18 mouse cellular contexts compared by ENCODE assay signal in the genomic region with DNA sequence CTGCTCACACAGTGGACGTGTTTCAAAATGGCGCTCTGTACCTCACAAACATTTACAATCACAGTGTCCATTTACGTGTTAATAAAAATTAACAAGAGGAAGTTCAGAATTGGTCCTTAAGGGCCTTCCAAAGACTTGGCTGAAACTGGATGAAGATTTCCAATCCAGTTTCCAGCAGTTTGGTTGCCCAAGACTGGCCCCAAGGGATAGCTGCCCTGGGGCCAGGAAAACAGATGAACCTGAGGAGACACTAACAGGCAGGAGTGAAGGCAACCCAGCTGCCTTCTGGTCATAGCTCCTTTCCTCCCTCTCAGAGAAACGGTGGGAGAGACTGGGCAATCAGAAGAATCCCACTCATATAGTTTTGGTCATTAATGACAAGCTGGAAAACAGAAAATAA.
DNase-seq lines count a peak whose midpoint lies in the region; ATAC-seq and TF ChIP-seq lines count a peak whose summit lies in the region.
"Had no signal": no experiment of that assay in that cellular context is flagged by ENCODE, and none has a peak within 500 bp of the region (broad histone marks: within the 10 kb centered on the region; RNA-seq: fewer than 3 reads in every experiment).

No protein-coding gene starts in this region.

- no peak overlapping the region for H3K4me3 ChIP-seq in intestine, embryonic 14.5 days (ENCODE audit: low read depth, low read length)
- no peak overlapping the region for H3K4me3 ChIP-seq in intestine, postnatal 0 days (ENCODE audit: low read depth, low read length)
- H3K4me3 ChIP-seq in limb, embryonic 10.5 days, result no peak overlapping the region
- H3K4me3 ChIP-seq: embryonic facial prominence, embryonic 10.5 days; embryonic facial prominence, embryonic 12.5 days; forebrain, embryonic 13.5 days; forebrain, embryonic 15.5 days had no signal

- no peak overlapping the region for H3K4me2 ChIP-seq in intestine, embryonic 14.5 days (ENCODE audit: low read length)
- H3K4me2 ChIP-seq in intestine, postnatal 0 days (replicated peaks; ENCODE audit: low read depth), result no peak overlapping the region
- H3K4me2 ChIP-seq: embryonic facial prominence, embryonic 12.5 days; forebrain, embryonic 13.5 days; forebrain, embryonic 15.5 days had no signal

- WGBS in intestine, embryonic 14.5 days, result 95% methylated on average over 4 of the region's 4 CpGs
- 91% methylated on average over 4 of the region's 4 CpGs for WGBS in intestine, postnatal 0 days
- WGBS in limb, embryonic 10.5 days, result 84% methylated on average over 4 of the region's 4 CpGs

- no peak for ATAC-seq in intestine, embryonic 14.5 days (replicated peaks; ENCODE audit: low FRiP score, low TSS enrichment, low read depth)
- no peak for ATAC-seq in intestine, postnatal 0 days

- H3K36me3 ChIP-seq in intestine, embryonic 14.5 days (ENCODE audit: control insufficient read depth, insufficient read depth, low read length), result no peaks in the 10 kb centered on the region
- H3K36me3 ChIP-seq in intestine, postnatal 0 days (ENCODE audit: control insufficient read depth, insufficient read depth), result no peaks in the 10 kb centered on the region
- no peaks in the 10 kb centered on the region for H3K36me3 ChIP-seq in limb, embryonic 10.5 days
- H3K36me3 ChIP-seq: embryonic facial prominence, embryonic 10.5 days; embryonic facial prominence, embryonic 12.5 days; forebrain, embryonic 15.5 days had no signal

- peak; percentile 56 for DNase-seq in adrenal gland, postnatal 10 days
- no peak for DNase-seq in adrenal gland, adult 8-10 months
- DNase-seq in adrenal gland, postnatal 25 days, result peak; percentile 4
- DNase-seq in adrenal gland, adult 18-20 months (ENCODE audit: low spot score in 2 of 2), result no peak
- peak; percentile 28 for DNase-seq in intestine, embryonic 14.5 days (ENCODE audit: low spot score)
- peak; percentile 3 for DNase-seq in limb, embryonic 10.5 days (ENCODE audit: low spot score)
- no peak for DNase-seq in retina, postnatal 1 day
- DNase-seq: cerebellum, adult 11-12 months; cerebellum, adult 2 months; cerebellum, adult 9-10 months; cerebellum, postnatal 10 days; cerebellum, postnatal 25 days; forebrain, postnatal 0 days had no signal

- no peaks in the 10 kb centered on the region for H3K27me3 ChIP-seq in intestine, embryonic 14.5 days (replicated peaks; ENCODE audit: control insufficient read depth, insufficient read depth, low read length)
- no peaks in the 10 kb centered on the region for H3K27me3 ChIP-seq in intestine, postnatal 0 days (replicated peaks; ENCODE audit: control insufficient read depth, insufficient read depth, low read length)
- no peaks in the 10 kb centered on the region for H3K27me3 ChIP-seq in limb, embryonic 10.5 days (ENCODE audit: low read depth, poor library complexity, severe bottlenecking)
- H3K27me3 ChIP-seq: embryonic facial prominence, embryonic 12.5 days; forebrain, embryonic 13.5 days; forebrain, embryonic 15.5 days had no signal

- no peak for TF ChIP-seq CTCF in intestine, postnatal 0 days (IDR thresholded peaks at IDR 0.05; ENCODE audit: low read depth)

- H3K9me3 ChIP-seq in intestine, embryonic 14.5 days (ENCODE audit: control insufficient read depth, low read length), result no peaks in the 10 kb centered on the region
- H3K9me3 ChIP-seq in intestine, postnatal 0 days (ENCODE audit: control insufficient read depth), result no peaks in the 10 kb centered on the region
- H3K9me3 ChIP-seq in limb, embryonic 10.5 days (replicated peaks), result no peaks in the 10 kb centered on the region
- H3K9me3 ChIP-seq: embryonic facial prominence, embryonic 10.5 days; embryonic facial prominence, embryonic 12.5 days; forebrain, embryonic 13.5 days; forebrain, embryonic 15.5 days had no signal

- H3K4me1 ChIP-seq in intestine, embryonic 14.5 days (replicated peaks; ENCODE audit: control insufficient read depth, insufficient read depth, low read length), result no peaks in the 10 kb centered on the region
- H3K4me1 ChIP-seq in intestine, postnatal 0 days (replicated peaks; ENCODE audit: control insufficient read depth, insufficient read depth, low read length), result no peaks in the 10 kb centered on the region
- H3K4me1 ChIP-seq in limb, embryonic 10.5 days, result peaks cover 7% of the 10 kb centered on the region; the same call in 1 of the 2 replicates

- H3K27ac ChIP-seq in intestine, embryonic 14.5 days (ENCODE audit: low read depth), result no peak overlapping the region
- no peak overlapping the region for H3K27ac ChIP-seq in intestine, postnatal 0 days (ENCODE audit: low read depth, low read length)
- no peak overlapping the region for H3K27ac ChIP-seq in limb, embryonic 10.5 days
- H3K27ac ChIP-seq: embryonic facial prominence, embryonic 10.5 days; embryonic facial prominence, embryonic 12.5 days; forebrain, embryonic 13.5 days; forebrain, embryonic 15.5 days had no signal

- no peak overlapping the region for H3K9ac ChIP-seq in intestine, embryonic 14.5 days (ENCODE audit: low read length)
- H3K9ac ChIP-seq in intestine, postnatal 0 days (ENCODE audit: low read depth, low read length), result no peak overlapping the region
- H3K9ac ChIP-seq: embryonic facial prominence, embryonic 12.5 days; forebrain, embryonic 13.5 days; forebrain, embryonic 15.5 days; forebrain, postnatal 0 days had no signal

Comparison
In these comparisons a context has a peak if more than half of its experiments do, and no peak if none do; other contexts are left out.
1. DNase-seq: peak in adrenal gland, postnatal 10 days (single experiment), adrenal gland, postnatal 25 days (single experiment), intestine, embryonic 14.5 days (single experiment) and limb, embryonic 10.5 days (single experiment); none in adrenal gland, adult 8-10 months (single experiment), adrenal gland, adult 18-20 months (0 of 2) and retina, postnatal 1 day (single experiment).